Mouse (Mus musculus) left cerebral cortex, postnatal 36 days (tissue): ENCODE results near the gene Polr2e. TPM values are rescaled to one million over a fixed set of nuclear protein-coding genes. Genes with fewer than 3 reads are reported as not detected.
"Not testable (repeated sequence)": the region's sequence is repeated elsewhere in the genome, so short reads cannot be mapped to it uniquely, and the experiment has no call there.

Experiments
- DNase-seq, 2 experiments: peaks; one replicate each; pipeline ENCODE4 v3.0.0; 2021 to 2022; ENCODE audit warnings: low spot score in 2 of 2, mixed read lengths in 1 of 2
- intact Hi-C: fragments of 180-260 bp; cut with DNase I; formaldehyde crosslinking; loops from one replicate; pipeline ENCODE4 v1.15.1; 2025
- total RNA-seq, 2 experiments: library from RNA; stranded (reverse); gene quantifications; 2 replicates each; pipeline ENCODE4 v1.2.3; 2021

The Polr2e gene
- total RNA-seq, 2 experiments from 2014 or later: 69.2 to 83.6 TPM

- intact Hi-C loops: no loop called here
- DNase-seq: no peak
Measured at GRCm38 (mm10) chr10:80045766-80046165, 6.2 kb upstream of the Polr2e start.

GRCm38 (mm10) chr10:80045364-80045763, 5.8 kb upstream of the Polr2e start:
- DNase-seq, intact Hi-C loops: not testable (repeated sequence)

- intact Hi-C loops: no loop called here
- no peak for DNase-seq
Measured at GRCm38 (mm10) chr10:80044087-80044486, 4.5 kb upstream of the Polr2e start.

GRCm38 (mm10) chr10:80041409-80042060, 1.9 kb upstream of the Polr2e start:
- intact Hi-C loops, DNase-seq: not testable (repeated sequence)

GRCm38 (mm10) chr10:80036832-80037231, 2.8 kb downstream of the Polr2e start:
- DNase-seq: no peak
- intact Hi-C loops: no loop called here

- intact Hi-C loops: no loop called here
- no peak for DNase-seq
Measured at GRCm38 (mm10) chr10:80035686-80036085, 3.9 kb downstream of the Polr2e start.

GRCm38 (mm10) chr10:80035148-80035547, 4.4 kb downstream of the Polr2e start:
- DNase-seq: no peak
- intact Hi-C loops: no loop called here

GRCm38 (mm10) chr10:80033511-80034391, 5.8 kb downstream of the Polr2e start:
- intact Hi-C loops: no loop called here
- peak in 1 of 2 experiments; percentile 25 for DNase-seq

GRCm38 (mm10) chr10:80032799-80033480, 6.7 kb downstream of the Polr2e start:
- DNase-seq: no peak
- intact Hi-C loops: no loop called here

- DNase-seq: no peak
- intact Hi-C loops: no loop called here
Measured at GRCm38 (mm10) chr10:80030736-80031135, 8.9 kb downstream of the Polr2e start.

- DNase-seq: no peak
- intact Hi-C loops: no loop called here
Measured at GRCm38 (mm10) chr10:80030191-80030590, 9.4 kb downstream of the Polr2e start.

- intact Hi-C loops: no loop called here
Measured at GRCm38 (mm10) chr10:80028521-80028846, 11.1 kb downstream of the Polr2e start.

GRCm38 (mm10) chr10:80027681-80028520, 11.7 kb downstream of the Polr2e start:
- intact Hi-C loops: no loop called here
- no peak for DNase-seq

More at GRCm38 (mm10) chr10:80028521-80028846, 11.1 kb downstream of the Polr2e start:
- no peak for DNase-seq

GRCm38 (mm10) chr10:80025889-80026288, 13.7 kb downstream of the Polr2e start:
- DNase-seq: no peak
- intact Hi-C loops: no loop called here

GRCm38 (mm10) chr10:80025463-80025862, 14.1 kb downstream of the Polr2e start:
- intact Hi-C loops: no loop called here
- DNase-seq: no peak

- intact Hi-C loops: no loop called here
- no peak for DNase-seq
Measured at GRCm38 (mm10) chr10:80025044-80025347, 14.6 kb downstream of the Polr2e start.

- DNase-seq: no peak
- intact Hi-C loops: no loop called here
Measured at GRCm38 (mm10) chr10:80024229-80025043, 15.2 kb downstream of the Polr2e start.

- intact Hi-C loops: no loop called here
- DNase-seq: no peak
Measured at GRCm38 (mm10) chr10:80023758-80024157, 15.8 kb downstream of the Polr2e start.

- intact Hi-C loops: no loop called here
- no peak for DNase-seq
Measured at GRCm38 (mm10) chr10:80022806-80023205, 16.8 kb downstream of the Polr2e start.
